Mouse (Mus musculus): ENCODE data around the gene Rpgrip1.

- TF ChIP-seq CTCF (IDR thresholded peaks at IDR 0.05; ENCODE audit: borderline replicate concordance, insufficient read depth, low read depth, low read length) (no peak), POLR2A (IDR thresholded peaks at IDR 0.05; ENCODE audit: borderline replicate concordance, insufficient read depth, low read length) (no peak)
Measured at GRCm38 (mm10) chr14:52144165-52144564, 33.7 kb downstream of the Rpgrip1 start.
